ENCODE assay signal across 7 mouse cellular contexts in genomic region chr19:3322261-3322969, GRCm38 (mm10). TPM values are rescaled to one million over a fixed set of nuclear protein-coding genes. Genes with fewer than 3 reads are reported as not detected.
A peak's percentile ranks its signal among the peaks of the same experiment; 100 is the strongest.
DNase-seq lines count a peak whose midpoint lies in the region; ATAC-seq lines count a peak whose summit lies in the region.

Cpt1a (plus strand) TSS chr19:3322334.

- peaks cover 43% of the 10 kb centered on the region for H3K4me1 ChIP-seq in forebrain, embryonic 15.5 days
- H3K4me1 ChIP-seq in hindbrain, embryonic 10.5 days (replicated peaks): peaks cover 49% of the 10 kb centered on the region

- H3K27ac ChIP-seq in forebrain, embryonic 15.5 days (replicated peaks): 0 out of 2 replicates have a peak within 1 kb of the TSS, but pooled peaks have one; percentile 4
- H3K27ac ChIP-seq in hindbrain, embryonic 10.5 days: no peak within 1 kb of the TSS; the same call in 1 of the 2 replicates

- no peaks in the 10 kb centered on the region for H3K36me3 ChIP-seq in forebrain, embryonic 15.5 days
- H3K36me3 ChIP-seq in hindbrain, embryonic 10.5 days: no peaks in the 10 kb centered on the region

- peak; percentile 70 for DNase-seq in MEL-GATA-1-ER (ENCODE audit: extremely low read depth, low read depth)
- peak; percentile 44 for DNase-seq in brain, adult 2 months (ENCODE audit: low read depth, low spot score)
- DNase-seq in hindbrain, embryonic 10.5 days (ENCODE audit: low spot score): peak; percentile 43
- peak; percentile 44 to 63 for DNase-seq in layer of hippocampus, postnatal 10 days (ENCODE audit: low spot score in 2 of 2)
- DNase-seq in lung, postnatal 14 days: peak; percentile 59
- peak; percentile 59 for DNase-seq in ovary, postnatal 36 days (ENCODE audit: low spot score)

- 4% methylated on average over 26 of the region's 26 CpGs for WGBS in forebrain, embryonic 15.5 days
- 3% methylated on average over 26 of the region's 26 CpGs for WGBS in hindbrain, embryonic 10.5 days

- H3K9me3 ChIP-seq in forebrain, embryonic 15.5 days: no peaks in the 10 kb centered on the region
- H3K9me3 ChIP-seq in hindbrain, embryonic 10.5 days: peaks cover 5% of the 10 kb centered on the region; the same call in 1 of the 2 replicates

- peaks cover 28% of the 10 kb centered on the region for H3K27me3 ChIP-seq in forebrain, embryonic 15.5 days
- peaks cover 72% of the 10 kb centered on the region for H3K27me3 ChIP-seq in hindbrain, embryonic 10.5 days (ENCODE audit: insufficient read depth, poor library complexity, severe bottlenecking)

- ATAC-seq in forebrain, embryonic 15.5 days (replicated peaks): no peak

- peak within 1 kb of the TSS; percentile 91 for H3K4me2 ChIP-seq in forebrain, embryonic 15.5 days (replicated peaks)

- H3K4me3 ChIP-seq in forebrain, embryonic 15.5 days: peak within 1 kb of the TSS; percentile 64
- H3K4me3 ChIP-seq in hindbrain, embryonic 10.5 days: peak within 1 kb of the TSS; percentile 56

- H3K9ac ChIP-seq in forebrain, embryonic 15.5 days (replicated peaks): peak within 1 kb of the TSS; percentile 58

RNA-seq across cellular contexts. Expression of gene Cpt1a, which starts in this region (rescaled TPM):
- 12.7 and 13.0 TPM in 2 replicates for polyA plus RNA-seq in forebrain, embryonic 15.5 days (2015; fragmentation: Nextera tagmentation; extraction: Ambion mirVana)
- polyA plus RNA-seq in hindbrain, embryonic 10.5 days (2016; fragmentation: Nextera tagmentation; extraction: Ambion mirVana): 3.6 and 5.6 TPM in 2 replicates
- 10 to 100 TPM; 31.9 to 35.2 TPM for total RNA-seq in layer of hippocampus, postnatal 10 days (2021)
